Mouse (Mus musculus) CD4-positive helper T cell, adult 2 months (primary cell): ENCODE measurements around the gene Tnfrsf12a.

Source experiments
- DNase-seq: peaks from one replicate; pipeline ENCODE4 v3.0.0-alpha.2; 2012; ENCODE audit warnings: low read depth, missing footprints, low spot score

Tnfrsf12a gene

DNA sequence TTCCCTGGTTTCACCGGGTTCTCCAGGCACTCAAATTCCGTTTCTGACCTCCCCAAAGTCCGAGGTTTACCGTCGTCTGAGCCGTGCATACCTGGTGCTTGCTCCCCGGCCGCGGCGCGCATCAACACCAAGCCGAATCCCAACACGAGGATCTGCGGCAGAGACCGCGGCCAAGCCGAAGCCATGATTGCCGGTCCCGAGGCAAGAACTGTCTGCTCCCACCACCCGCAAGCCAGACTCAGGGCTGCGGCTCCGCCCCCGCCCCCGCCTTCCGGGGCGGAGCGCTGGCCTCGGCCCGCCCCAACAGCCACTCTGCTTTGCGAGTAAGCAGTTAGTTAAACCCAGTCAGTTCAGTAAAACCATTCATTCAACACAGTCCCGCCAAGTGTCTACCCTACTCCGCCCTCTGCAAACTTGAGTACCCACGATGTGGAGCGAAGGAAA lies at the start of gene Tnfrsf12a:
Gene Tnfrsf12a, minus strand, starts transcription at position 233 of the 444 bp plus-strand sequence.
- DNase-seq = peak; percentile 95

DNA sequence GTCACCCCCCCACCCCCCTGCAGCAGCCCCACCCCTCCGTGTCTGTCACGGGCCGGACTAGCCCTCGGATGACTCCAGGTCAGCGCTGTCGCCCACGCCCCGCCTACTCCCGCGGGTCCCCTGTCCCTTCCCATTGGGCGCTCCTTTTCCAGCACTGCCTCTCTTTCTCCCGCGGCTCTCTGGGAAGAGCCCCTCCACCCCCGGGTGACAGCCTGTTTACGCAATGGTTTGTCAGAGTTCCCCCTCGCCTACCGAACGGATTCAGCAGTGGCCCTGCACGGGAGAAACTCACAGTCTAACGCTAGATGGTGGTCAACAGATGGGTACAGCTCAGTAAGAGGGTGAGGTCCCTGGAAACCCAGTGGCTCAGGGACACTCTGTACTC lies 49.5 kb upstream of the Tnfrsf12a start:
- no peak for DNase-seq

DNA sequence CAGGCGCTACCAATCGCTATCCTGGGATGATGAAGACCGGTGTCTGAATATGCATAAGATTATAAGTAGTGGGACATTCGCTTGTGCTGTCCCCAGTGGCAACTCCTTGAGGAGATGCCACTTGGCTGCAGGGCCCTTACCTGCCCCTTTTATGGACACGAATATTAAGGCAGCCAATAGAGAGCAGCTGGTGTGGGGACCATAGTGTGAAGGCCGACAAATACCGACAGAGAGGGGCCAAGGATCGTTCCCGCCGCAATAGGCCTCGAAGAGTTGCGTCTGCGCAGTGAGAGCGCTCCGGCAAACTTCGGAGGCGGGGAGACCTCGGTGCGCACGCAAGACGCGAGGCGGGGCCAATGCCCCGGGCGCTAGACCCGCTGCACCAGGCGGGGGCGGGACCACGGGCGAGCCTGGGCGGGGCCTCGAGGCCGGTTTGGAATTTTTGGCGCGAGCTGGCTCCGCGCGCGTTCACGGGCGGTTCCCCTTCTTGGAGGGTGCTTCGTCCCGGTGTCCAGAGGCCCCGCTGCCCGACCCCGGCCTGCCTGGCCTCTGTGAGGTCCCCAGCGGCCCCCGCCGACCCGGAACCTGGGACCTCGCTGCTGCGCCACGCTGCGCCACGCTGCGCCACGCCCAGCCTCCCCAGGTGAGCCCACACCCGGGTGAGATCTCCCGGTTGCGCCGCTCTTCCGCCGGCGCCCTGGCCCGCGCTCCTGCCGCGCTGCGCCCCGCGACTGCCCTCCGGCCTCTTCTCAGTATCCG lies 48.9 kb upstream of the Tnfrsf12a start, which contains the start of gene Pkmyt1:
Gene Pkmyt1, plus strand, starts transcription at position 338 of the 759 bp plus-strand sequence.
- DNase-seq = peak; percentile 94

DNA sequence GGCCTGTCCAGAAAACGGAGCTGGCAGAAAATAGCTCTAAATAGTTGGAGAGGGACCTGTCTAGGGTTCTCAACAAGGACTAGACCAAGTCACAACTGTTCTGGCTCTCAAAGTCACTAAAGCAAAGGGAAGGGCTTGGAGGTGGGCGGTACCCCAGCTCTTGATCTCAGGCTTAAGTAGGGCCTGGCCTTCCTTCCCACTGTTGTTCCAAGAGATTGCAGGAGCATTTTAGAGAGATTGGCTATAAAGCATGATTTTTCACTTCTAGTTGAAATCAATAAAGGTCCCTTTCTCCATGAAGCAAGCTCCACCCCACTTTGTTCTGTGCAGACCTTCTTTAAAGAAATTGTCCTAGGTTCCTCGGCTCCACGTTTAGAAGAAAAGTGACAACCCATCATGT lies 48.2 kb upstream of the Tnfrsf12a start:
- DNase-seq = no peak

DNA sequence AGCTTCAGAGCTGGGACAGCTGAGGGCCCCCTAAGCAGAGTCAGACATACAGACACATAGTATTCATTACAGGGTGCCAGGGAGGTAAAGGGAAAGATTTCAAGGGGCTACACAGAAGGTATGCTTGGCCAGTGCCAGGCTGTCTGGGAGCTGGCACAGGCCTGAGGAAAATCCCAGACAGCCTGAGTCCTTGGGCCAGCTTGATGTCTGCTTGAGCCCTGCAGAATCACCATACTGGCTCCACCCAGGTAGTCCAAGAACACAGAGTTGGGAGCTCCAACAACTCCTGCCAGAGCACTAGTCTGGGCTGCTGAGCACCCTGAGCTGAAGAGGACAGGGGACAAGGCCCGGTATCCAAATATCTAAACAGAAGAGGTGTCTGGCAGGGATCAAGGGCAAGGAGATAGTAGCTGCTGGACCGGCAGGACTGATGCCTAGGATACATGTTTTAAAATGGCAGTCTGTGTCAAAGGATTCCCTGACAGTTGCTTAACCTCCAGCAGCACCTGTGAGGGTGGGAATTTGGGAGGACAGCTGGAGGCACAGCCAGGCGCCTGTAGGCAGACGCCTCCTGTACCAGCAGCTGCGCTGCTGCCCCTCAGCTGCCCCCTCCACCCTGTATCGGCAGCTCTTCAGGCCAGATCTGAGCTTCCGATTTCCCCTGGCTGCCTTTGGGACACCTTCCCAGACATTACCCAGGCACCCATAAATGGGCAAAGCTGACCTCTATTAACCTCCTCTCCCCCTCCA lies 45.3 kb upstream of the Tnfrsf12a start, which contains the start of gene 1520401A03Rik:
Gene 1520401A03Rik, minus strand, starts transcription at position 408 of the 750 bp plus-strand sequence.
- no peak for DNase-seq

DNA sequence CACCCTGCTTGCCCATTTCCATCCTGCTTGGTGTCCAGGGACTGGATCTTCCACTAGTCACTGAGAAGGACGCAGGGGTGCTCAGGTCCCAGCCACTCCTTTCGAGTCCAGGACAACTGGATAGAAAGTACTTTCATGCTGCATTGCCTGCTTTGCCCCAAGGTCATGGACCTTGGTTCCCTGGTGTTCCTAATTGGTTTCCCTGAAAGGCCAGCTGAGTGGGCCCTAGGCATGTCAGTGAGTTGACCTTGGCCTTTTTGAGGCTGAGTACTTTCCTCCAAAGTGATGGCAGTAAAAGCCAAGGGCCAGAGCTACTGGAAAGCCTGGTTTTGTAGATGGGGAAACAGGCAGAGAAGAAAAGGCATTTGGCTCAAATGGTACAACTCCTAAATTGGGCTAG lies 44.6 kb upstream of the Tnfrsf12a start:
- no peak for DNase-seq

DNA sequence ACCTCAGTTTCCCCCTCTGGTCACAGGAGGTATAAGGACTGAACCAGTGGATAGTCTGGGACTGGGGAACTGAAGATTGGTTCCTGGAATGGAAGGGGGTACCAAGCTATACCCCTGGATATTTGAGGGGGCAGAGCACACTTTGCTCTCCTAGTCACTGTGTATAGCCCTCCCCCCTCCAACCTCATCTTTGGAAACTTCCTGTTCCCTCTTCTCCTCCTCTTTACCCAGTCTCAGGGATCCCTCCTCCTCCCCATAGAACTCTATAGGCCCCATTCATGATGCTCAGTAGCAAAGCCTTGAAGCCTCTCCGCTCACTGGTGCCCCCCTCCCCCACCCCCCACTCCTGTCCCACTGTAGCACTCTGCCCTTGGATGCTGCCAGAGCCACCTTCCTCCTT lies 42.2 kb upstream of the Tnfrsf12a start:
- no peak for DNase-seq

DNA sequence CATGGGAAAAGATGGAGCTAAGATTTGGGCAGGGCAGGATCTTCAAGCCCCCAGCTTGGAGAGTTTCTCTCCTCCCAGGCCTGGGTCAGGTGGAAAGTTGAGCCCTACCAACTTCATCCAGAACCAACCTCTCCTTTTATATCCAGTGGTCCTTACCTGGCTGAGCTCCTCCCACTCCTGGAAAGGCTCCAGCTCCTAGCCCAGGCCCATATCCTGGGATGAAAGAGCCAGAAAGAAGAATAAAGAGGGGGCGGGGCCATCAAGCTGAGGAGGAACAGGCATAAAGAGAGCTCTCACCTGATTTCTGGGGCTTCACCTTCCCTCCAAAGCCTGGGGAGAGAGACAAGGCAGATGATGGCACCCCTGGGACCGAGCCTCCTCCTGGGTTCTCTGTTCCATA lies 39.7 kb upstream of the Tnfrsf12a start:
- no peak for DNase-seq

DNA sequence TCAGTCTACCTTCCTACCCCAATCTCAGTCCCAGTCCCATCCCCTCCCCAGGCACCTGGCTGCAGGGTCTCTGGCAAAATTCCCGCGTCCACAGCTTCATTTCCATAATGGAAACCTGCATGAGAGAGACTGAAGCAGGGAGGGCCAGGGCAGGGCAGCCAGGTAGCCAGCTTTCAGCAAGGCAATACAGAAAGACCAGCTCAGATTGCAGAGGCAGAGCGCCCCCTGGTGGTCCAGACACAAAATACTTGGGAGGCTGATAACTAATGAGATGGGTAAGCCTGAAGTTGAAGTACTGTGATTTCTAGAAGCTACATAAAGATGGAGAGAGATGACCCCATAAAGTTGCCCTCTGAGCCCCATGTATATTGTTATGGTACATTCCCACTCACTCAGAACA lies 28.9 kb upstream of the Tnfrsf12a start:
- DNase-seq = peak; percentile 67

DNA sequence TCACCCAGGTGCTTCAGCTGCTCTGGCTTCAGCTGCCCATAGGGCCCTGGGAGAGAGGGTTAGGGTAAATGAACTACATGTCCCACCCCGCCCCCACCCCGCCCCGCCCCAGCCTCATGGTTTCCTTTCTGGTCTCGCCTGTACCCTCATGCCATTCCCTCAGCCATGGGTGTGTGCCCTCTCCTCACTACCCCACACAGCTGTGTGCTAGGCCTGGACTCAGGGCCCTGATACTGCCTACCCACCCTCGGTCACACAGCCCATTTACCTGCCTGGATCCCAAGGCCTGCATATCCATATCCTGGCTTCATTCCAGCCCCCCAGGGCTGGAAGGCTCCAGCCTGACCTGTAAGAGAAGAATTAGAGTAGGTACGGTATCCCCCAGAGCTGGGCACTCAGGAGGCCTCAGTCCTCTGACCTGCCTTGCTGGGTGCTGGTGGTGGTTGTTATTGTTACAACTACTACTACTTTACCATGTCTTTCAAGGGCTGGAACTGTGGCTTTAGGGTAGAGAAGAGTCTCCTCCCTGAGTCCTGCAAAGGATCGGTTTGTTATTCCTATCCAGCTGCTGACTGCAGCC lies 28.3 kb upstream of the Tnfrsf12a start:
- DNase-seq = no peak

DNA sequence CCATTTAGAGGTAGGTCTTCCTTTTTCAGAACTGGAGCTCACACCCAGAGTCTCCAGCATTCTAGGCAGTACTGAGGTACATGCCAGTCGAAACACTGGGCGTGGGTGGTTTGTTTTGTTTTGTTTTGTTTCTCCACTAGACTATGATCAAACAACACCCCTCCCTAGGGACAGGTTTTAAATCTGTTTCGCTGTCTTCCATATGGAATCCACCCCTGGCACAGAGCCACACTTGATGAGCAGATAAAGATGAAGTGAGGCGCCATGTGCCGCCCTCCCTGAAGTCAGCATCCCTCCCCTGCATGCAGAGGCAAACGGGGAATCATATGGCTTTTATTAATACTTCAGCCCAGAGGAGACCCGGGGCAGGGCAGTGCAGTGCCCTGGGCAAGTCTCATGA lies 27.5 kb upstream of the Tnfrsf12a start:
- DNase-seq = no peak

DNA sequence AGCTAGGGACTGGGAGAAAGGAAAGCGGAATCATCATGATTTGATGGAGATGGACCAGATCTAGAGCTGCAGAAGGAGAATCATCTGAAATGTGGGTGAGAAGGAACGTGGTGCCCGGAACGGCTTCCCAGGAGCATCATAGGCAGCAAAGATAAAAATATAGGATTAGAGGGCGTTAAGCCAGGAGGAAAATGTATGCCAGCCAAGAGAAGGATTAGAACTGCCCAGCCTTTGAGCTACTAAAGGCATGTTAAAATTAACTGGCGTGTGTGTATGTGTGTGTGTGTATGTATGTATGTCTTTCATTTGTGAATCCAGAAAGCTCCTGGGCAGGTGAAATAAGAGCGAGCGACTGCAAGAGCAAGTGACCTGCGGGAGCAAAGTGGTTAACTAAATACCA lies 26.0 kb upstream of the Tnfrsf12a start:
- DNase-seq = no peak

DNA sequence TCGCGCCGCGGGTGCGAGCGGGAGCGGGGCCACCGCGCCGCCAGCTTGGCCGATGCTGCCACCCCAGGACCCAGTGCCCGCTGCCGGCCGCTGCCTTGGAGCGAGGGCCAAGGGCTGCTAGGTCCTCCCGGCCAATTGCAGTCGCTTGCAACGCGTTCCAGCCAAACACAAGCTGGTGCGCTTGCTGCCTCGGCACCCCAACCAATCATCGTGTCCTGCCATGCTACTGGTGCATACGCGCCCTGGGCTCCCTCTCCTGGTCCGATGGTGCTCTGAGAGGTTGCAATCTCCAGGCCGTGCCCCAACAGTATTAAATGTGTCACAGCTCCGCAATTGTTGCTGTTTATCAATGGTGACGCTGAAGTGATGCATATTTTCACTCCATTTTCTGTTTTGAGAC lies 22.8 kb upstream of the Tnfrsf12a start:
- DNase-seq = peak; percentile 82

DNA sequence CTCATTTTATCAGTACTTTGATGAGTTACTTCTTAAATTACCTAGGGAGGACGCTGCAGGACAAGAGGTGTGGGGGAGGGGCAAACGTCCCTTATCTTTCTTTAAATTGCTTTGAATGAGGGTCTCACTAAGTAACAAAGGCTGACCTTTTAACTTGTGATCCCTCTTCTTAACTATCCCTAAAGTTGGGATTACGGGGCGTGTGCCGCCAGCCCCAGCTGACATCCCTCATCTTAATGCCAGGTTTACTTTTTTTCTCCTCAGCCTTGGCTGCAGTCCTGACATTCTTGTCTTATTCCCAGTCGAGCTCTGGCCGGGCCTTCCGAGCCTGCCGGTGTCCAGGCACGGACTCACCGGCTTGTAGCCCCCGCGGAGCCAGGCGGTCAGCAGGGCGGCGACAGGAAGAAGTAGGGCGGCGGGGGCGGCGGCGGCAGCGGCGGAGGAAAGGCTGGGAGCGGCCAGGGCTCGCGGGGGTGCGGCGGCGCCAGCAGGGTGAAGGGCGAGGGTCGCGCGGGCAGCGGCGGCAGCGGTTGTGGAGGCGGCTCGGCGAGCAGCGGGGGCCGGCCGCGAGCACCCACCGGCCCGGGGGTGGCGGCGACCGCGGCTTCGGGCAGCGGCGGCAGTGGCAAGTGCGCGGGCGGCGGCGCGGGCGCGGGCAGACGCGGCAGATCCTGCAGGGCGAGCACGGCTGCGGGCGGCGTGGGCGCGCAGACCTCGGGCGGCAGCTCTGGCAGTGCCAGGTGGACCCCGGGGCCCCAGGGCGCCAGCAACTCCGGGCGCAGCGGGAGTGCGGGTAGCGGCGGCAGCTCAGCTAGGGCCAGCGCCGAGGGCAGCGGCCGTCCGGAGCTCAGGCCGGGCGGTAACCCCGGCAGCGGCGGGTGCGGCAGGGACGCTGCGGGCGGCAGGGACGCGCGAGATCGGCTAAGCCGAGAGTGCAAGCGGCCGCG lies 22.1 kb upstream of the Tnfrsf12a start:
- no peak for DNase-seq

DNA sequence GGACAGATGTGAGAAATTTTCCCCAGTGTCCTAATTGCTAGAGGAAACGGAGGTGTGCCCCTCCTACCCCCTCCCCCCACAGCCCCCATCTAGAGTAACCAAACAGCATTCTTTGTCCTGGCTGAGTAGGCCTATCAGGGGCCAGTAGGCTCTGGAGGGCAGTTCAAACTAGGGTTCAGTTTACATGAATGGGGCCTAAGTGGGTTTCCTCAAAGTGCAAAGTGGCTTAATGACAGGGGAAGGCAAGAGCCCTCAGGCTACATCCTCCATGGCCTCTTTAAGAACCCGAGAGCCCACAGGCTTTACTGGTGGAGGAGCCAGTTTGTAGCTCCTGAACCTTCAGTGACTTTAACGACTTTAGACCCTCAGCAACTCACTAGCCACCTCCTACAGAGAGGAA lies 18.5 kb upstream of the Tnfrsf12a start:
- DNase-seq = no peak

DNA sequence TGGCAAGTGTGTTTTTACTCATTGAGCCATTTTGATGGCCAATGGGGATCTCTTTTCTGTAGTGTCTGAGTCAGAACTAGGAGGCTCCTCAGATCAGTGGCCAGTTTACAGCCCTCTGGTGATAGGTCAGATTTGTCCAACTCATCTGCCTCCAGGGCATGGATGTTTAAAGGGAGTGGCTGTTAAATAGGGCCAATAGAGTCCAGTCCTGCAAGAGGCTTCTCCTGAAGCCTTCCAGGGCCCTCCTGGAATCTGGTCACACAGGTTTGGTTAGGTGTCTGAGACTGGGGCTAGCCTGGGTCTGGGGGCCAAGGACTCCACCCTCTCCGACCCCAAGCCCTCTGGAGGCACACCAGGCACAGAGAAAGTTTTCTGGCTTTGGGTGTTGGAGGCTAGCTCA lies 17.2 kb upstream of the Tnfrsf12a start:
- no peak for DNase-seq

DNA sequence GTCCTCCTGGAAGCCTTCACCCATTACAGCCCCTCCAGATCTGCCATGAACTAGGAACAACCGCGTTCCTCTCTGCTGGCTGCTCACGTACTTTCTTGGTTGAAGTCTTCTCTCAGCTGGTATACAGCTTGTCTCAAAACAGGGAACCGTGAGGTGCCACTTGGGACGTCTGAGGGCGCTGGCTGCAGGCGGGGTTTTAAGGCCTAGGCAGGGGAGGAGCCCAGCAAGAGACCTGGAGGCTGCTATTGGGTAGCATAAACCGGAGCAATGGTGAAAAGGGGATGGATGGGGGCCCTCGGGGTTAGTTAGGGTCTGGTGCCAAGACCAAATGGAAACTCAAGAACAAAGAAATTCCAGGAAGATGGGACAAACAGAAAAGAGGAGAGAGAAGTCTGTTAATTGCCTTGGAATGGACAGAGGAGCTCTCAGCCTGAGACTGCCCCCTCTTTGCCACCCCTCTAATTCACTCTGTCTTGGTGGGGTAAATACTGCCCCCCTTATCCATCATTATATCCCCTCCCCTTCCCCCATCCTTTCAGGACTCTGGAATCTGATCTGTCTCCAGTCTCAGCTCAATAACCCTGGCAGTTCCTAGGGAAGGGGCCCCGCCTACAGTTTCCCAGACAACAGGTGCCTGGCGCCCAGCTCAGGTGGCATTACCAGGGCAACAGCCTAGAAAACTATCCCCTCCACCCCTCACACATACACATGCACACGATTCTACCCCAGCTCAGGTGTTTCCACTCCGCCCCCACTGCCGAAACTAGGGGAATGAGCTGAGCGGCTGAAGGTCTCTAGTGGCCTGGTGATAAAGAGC lies 6.8 kb upstream of the Tnfrsf12a start, which contains the start of gene Cldn9:
Gene Cldn9, minus strand, starts transcription at position 171 of the 817 bp plus-strand sequence.
- DNase-seq = no peak

DNA sequence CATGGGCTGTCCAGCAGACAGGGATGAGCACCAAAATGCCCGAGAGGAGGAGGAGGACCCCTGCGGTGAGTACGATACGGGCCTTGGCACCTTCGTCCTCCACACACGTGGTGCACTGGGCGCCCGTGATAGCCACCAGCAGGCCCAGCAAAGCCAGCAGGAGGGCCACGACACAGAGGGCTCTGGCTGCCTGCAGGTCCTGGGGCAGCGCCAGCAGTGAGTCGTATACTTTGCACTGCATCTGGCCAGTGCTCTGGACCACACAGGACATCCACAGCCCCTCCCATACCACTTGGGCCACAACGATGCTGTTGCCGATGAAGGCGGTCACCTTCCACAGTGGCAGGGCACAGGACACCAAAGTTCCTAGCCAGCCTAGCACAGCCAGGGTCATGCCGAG lies 6.0 kb upstream of the Tnfrsf12a start:
- no peak for DNase-seq

DNA sequence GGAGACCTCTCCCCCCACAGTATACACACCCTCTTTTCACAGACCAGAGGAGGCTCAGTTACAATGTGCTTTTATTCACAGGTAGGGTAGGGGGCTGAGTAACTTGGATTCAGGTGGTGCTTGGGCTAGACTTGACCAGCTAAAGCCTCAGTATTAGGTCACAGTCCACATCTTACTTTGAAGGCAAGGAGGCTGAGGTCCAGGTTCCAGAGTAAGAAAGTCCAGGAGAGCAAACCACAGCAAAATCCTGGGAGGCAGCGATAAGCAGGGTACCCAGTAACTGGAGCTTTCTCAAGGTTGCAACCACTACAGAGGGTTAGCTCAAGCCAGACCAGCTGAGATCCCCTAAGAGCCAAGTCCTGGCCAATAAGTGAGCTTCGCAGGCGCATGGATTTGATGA lies 5.3 kb upstream of the Tnfrsf12a start:
- DNase-seq = no peak

DNA sequence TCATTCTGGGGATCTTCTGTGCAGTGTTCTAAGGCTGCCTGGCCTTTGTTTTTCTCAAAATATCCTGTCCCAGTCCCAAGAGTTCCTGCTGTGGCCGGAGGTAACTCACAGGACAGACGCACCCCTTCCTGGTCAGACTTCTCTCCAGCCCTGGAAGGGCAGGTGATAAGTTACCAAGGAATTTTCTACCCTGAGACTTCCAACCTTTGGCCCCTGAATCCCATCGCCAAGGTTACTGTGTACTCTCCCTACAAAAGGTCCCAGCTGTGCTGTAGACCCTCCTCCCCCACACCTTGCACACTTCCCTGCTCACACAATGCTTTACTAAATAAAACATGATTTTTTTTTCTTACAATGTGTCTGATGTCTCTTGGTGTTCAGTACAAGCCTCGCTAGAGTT lies 4.8 kb upstream of the Tnfrsf12a start:
- no peak for DNase-seq
